Mouse (Mus musculus) testis, adult 2 months (tissue): ENCODE data around the gene Gm28036. TPM values are rescaled to one million over a fixed set of nuclear protein-coding genes. Genes with fewer than 3 reads are reported as not detected.
A peak's percentile ranks its signal among the peaks of the same experiment; 100 is the strongest.

ENCODE experiments used
- H3K27ac ChIP-seq: fragments of 200-500 bp; 2 replicates; pipeline ENCODE4 v1.5.1; 2012; ENCODE audit warnings: low read depth, low read length; ENCODE audit not compliant: control insufficient read depth, insufficient read depth
- H3K27me3 ChIP-seq: fragments of 200-500 bp; 2 replicates; pipeline ENCODE4 v1.6.1; 2012; ENCODE audit warnings: mild to moderate bottlenecking, low read length, moderate library complexity; ENCODE audit not compliant: control insufficient read depth, insufficient read depth
- H3K36me3 ChIP-seq: fragments of 200-500 bp; 2 replicates; pipeline ENCODE4 v1.6.1; 2012; ENCODE audit warnings: mild to moderate bottlenecking, low read length; ENCODE audit not compliant: control insufficient read depth, insufficient read depth
- H3K4me1 ChIP-seq: fragments of 200-500 bp; 2 replicates; pipeline ENCODE4 v1.6.1; 2012; ENCODE audit warnings: low read length; ENCODE audit not compliant: control insufficient read depth, insufficient read depth
- H3K4me3 ChIP-seq: fragments of 200-500 bp; 2 replicates; pipeline ENCODE4 v1.5.1; 2012; ENCODE audit warnings: low read depth, mild to moderate bottlenecking, low read length, moderate library complexity, mixed read lengths; ENCODE audit not compliant: control insufficient read depth
- CTCF ChIP-seq: fragments of 200-500 bp; IDR thresholded peaks from 2 replicates; pipeline ENCODE4 v1.5.1; 2012; ENCODE audit warnings: low read depth, mild to moderate bottlenecking, inconsistent platforms, low read length, moderate library complexity; ENCODE audit not compliant: control insufficient read depth, insufficient read depth, insufficient replicate concordance
- POLR2A ChIP-seq: fragments of 200-500 bp; IDR thresholded peaks from 2 replicates; pipeline ENCODE4 v1.6.1; 2012; ENCODE audit warnings: low read depth, mild to moderate bottlenecking, inconsistent platforms, low read length, moderate library complexity; ENCODE audit not compliant: control insufficient read depth
- polyA plus RNA-seq: library from polyadenylated mRNA; depleted of rRNA; stranded (reverse); fragments of >200 nt; gene quantifications from 2 replicates; pipeline ENCODE4 v1.2.3, GENCODE M21; 2012

Gene Gm28036
- polyA plus RNA-seq, 1 experiment: 6.9 TPM

DNA sequence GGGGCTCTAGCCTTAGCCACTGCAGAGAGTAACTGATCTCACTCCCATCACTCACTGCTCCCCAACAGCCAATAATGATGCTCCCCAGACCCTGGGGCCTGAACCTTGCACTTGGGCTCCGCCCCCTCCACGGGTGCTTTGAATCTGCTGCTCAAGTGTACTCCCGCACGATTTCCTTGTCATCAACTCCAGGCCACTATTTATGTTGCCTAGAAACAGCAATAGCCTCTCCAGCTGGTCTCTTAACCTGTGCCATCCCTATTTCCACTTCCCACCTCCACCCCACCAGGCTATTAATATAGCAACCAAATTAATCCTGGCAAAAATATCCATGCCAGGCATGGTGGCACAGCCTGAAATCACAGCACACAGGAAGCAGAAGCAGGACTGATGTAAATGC is 47.2 kb downstream of the Gm28036 start:
- TF ChIP-seq POLR2A: no peak
- no peak for TF ChIP-seq CTCF
- no peak overlapping the region for H3K27ac ChIP-seq
- no peaks in the 10 kb centered on the region for H3K27me3 ChIP-seq
- no peak overlapping the region for H3K4me3 ChIP-seq
- H3K4me1 ChIP-seq: no peaks in the 10 kb centered on the region
- peaks cover 4% of the 10 kb centered on the region; the same call in 1 of the 2 replicates for H3K36me3 ChIP-seq

DNA sequence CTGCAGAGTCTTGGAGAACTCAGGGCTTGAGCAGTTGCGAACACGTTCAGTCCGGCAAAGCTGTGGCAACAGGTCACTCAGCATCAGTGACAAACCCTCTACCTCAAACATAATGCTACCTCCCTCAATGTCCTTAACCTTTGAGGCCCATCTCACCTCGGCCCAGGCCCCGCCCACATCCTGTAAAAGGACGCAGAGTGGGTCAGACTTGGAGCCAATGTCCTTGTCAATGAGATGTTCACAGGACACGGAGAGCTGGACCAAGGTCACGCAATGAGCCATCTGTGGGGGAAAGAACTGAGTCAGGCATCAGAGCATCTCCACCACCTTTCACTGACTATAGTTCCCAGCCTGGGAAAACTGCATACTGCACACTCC is 47.7 kb downstream of the Gm28036 start:
- H3K27me3 ChIP-seq: no peaks in the 10 kb centered on the region
- H3K27ac ChIP-seq: no peak overlapping the region
- H3K4me1 ChIP-seq: no peaks in the 10 kb centered on the region
- no peak overlapping the region for H3K4me3 ChIP-seq
- H3K36me3 ChIP-seq: peaks cover 4% of the 10 kb centered on the region; the same call in 1 of the 2 replicates
- TF ChIP-seq POLR2A (no peak), CTCF (no peak)

DNA sequence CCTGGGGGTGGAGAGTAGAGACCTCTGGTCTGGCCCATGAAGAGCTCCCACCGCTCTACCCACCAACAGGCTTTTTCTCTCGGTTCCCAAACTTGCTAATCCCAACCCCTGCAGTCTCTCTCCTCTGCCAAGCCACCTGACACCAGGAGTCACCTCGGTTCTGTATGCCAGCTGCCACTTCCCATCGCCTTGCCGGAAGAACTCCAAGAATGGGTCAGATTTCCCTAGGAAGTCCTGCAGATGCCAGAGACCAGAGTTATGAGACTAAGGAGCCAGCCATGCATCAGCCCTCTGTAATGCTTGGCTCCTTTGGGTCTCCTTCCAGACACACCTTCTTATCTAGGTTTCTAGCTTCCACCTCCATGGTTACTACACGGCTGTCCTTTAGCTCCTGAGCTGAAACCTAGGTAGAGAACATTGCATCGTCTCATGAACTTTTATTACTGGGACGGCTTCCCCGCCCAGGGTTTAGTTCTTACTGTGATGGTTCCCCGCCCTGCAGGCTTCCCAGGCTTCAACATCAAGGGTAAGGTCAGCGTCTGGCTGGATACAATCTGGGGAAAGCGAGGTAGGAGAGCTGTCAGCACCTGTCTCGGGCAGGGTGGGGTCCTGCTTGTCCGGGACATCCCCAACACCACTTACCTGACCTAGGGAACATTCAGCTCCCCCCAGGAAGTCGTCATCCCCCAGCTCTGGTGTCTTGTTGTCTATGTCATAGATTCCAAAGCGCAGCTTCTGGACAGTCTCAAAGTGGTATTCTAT is 48.3 kb downstream of the Gm28036 start:
- Histone ChIP-seq H3K27me3 (no peaks in the 10 kb centered on the region), H3K36me3 (peaks cover 4% of the 10 kb centered on the region; the same call in 1 of the 2 replicates), H3K4me3 (no peak overlapping the region), H3K4me1 (no peaks in the 10 kb centered on the region), H3K27ac (no peak overlapping the region)
- TF ChIP-seq CTCF: no peak
- no peak for TF ChIP-seq POLR2A

DNA sequence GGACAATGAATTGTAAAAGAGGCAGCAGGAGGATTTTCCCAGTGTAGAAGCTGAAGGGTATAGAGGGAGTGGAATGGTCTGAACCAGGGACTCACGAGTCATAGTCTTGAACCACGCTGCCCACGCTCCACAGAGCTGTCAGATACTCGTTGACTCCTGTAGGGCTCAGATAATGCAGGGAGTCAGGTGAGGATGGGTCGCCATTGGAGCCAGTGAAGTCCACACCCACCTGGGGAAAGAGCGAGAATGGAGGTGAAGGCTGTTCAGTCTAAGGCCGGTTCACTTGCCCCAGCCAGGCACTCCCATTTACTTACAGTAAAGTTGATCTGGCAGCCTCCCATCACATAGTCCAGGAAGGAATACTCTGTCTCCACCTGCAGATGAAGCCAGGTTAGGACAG is 49.4 kb downstream of the Gm28036 start:
- no peaks in the 10 kb centered on the region for H3K4me1 ChIP-seq
- H3K36me3 ChIP-seq: peaks cover 4% of the 10 kb centered on the region; the same call in 1 of the 2 replicates
- no peaks in the 10 kb centered on the region for H3K27me3 ChIP-seq
- TF ChIP-seq CTCF (no peak), POLR2A (no peak)
- H3K27ac ChIP-seq: no peak overlapping the region
- H3K4me3 ChIP-seq: no peak overlapping the region

DNA sequence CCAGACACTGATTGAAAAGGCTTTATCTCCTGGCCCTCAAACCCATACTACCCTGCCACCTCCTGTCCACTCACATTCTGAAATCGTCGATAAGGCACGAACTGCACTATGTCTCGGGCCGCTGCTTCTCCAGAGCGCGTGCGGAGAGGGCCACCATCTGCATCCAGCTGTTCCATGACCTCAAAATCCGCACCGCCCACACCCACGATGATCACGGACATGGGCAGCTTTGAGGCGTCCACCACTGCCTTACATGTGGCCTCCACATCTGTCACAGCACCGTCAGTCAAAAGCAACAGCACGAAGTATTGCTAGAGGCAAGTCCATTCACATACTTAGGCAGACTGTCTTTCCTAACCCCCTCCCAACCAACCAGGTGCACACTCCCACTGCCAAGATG is 53.2 kb downstream of the Gm28036 start:
- TF ChIP-seq POLR2A: no peak
- no peak for TF ChIP-seq CTCF
- Histone ChIP-seq H3K27ac (no peak overlapping the region), H3K36me3 (peaks cover 4% of the 10 kb centered on the region; the same call in 1 of the 2 replicates), H3K4me3 (no peak overlapping the region), H3K4me1 (no peaks in the 10 kb centered on the region; the same call in 1 of the 2 replicates), H3K27me3 (no peaks in the 10 kb centered on the region)

DNA sequence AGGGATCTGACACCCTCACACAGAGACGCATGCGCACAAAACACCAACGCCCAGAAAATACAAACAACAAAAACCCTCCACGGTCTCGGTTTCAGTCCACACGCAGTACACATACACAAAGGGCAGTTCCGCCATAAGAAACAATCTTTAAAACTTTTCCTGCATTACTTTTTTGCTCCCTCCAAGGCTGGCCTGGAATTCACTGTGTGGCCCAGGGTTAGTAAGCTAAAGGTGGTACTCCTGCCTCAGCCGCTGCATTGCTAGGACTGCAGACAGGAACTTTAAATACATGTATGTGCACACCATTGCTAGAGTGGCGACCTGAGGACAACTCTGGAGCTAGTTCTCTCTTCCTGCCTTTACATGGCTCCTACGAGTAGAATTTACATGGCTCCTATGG is 55.7 kb downstream of the Gm28036 start:
- Histone ChIP-seq H3K36me3 (no peaks in the 10 kb centered on the region), H3K4me3 (no peak overlapping the region), H3K27me3 (no peaks in the 10 kb centered on the region), H3K4me1 (peaks cover 3% of the 10 kb centered on the region), H3K27ac (no peak overlapping the region; the same call in 1 of the 2 replicates)
- TF ChIP-seq CTCF (no peak), POLR2A (no peak)

DNA sequence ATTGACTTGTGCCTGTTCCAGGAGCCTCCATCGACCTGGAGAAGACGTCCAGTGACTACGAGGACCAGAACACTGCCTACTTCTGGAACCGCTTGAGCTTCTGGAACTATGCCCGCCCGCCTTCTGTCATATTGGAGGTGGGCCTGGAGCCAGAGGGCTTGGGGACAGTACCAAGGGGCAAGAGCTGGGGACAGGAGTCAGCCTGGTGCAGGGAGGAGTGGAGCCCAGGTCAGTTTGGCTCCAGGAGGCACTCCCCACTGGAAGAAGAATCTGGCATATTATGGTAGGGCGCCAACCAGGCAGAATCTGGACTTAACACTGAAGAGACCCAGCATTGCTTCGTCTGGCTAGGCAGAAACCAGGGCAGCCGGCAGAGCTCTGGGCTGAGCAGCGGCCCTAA is 59.0 kb downstream of the Gm28036 start:
- Histone ChIP-seq H3K27ac (no peak overlapping the region), H3K36me3 (no peaks in the 10 kb centered on the region), H3K4me1 (peaks cover 11% of the 10 kb centered on the region), H3K27me3 (no peaks in the 10 kb centered on the region), H3K4me3 (peak overlapping the region; percentile 91)
- TF ChIP-seq CTCF (no peak), POLR2A (no peak)
